Mouse (Mus musculus): ENCODE data around the gene Olfr191.
"Not testable (repeated sequence)": the region's sequence is repeated elsewhere in the genome, so short reads cannot be mapped to it uniquely, and the experiment has no call there.

The Olfr191 gene

DNA sequence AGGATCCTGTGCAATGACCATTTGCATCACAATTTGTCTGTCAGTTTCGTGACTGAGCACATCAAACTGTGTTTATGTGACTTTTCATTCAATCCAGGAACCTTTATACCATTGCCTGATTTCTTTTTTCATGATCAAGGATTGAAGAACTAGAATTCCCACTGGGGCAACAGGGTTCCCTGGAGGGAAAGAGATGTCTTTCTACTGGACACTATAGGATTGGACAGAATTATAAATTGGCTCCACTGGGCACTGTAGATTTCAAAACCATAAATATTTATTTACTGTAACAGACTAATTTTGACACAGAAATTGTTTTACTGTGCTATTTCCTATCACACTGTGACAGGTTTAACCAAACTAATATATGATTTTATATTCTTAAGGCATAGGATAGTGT lies at the start of gene Olfr191:
Gene Olfr191, minus strand, starts transcription at position 101 of the 400 bp plus-strand sequence.
- DNase-seq = not testable (repeated sequence)

GRCm38 (mm10) chr16:59130740-59131139 lies 41.1 kb upstream of the Olfr191 start:
- no peak for DNase-seq

GRCm38 (mm10) chr16:59120969-59121368 lies 31.3 kb upstream of the Olfr191 start, which contains the start of gene Olfr194:
Olfr194 (minus strand) TSS chr16:59121069.
- no peak for DNase-seq

DNA sequence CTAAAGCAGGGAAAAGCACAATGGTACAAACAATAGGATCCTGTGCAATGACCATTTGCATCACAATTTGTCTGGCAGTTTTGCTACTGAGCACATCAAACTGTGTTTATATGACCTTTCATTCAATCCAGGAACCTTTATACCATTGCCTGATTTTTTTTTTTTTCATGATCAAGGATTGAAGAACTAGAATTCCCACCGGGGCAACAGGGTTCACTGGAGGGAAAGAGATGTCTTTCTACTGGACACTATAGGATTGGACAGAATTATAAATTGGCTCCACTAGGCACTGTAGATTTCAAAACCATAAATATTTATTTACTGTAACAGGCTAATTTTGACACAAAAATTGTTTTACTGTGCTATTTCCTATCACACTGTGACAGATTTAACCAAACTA lies 22.2 kb upstream of the Olfr191 start, which contains the start of gene Olfr193:
Gene Olfr193, minus strand, starts transcription at position 101 of the 400 bp plus-strand sequence.
- no peak for DNase-seq

DNA sequence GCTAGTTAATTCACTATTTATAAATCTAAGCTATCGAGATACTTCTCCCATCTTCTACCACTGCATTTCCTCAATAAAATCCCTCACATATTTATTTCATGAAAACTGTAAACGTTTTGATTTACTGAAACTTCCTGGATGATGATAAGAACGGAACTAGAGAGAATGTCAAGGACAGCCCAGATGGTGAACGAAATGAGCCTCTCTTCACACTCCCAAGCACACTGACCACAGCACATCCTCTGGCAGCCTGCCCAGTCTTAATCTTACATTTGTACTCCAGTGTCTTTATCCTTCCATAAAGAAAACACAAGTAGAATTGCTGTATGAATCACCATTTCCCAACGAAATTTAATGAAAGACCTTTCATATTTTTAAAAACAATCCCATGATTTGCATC lies 18.9 kb upstream of the Olfr191 start:
- not testable (repeated sequence) for DNase-seq

- DNase-seq = no peak
These were observed 15.7 kb upstream of the Olfr191 start for GRCm38 (mm10) chr16:59105312-59105711.

DNA sequence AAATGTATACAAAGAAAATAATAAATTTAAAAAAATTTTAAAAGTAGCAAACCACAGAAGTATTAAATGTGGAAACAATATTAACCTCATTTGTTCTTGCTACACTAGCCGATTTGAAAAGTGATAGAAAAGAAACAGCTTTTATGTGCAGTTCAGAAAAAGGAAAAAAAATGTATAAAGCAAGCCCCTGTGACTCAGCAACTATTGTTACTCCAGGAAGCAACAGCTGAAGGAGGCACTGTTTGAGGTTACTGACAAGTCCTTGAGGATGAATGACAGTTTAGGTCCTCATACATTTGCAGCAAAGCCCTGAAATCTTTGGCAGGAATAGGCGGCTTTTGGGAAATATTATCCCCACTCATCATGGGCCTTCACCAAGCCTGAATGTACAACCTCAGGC lies 8.5 kb downstream of the Olfr191 start:
- not testable (repeated sequence) for DNase-seq

DNA sequence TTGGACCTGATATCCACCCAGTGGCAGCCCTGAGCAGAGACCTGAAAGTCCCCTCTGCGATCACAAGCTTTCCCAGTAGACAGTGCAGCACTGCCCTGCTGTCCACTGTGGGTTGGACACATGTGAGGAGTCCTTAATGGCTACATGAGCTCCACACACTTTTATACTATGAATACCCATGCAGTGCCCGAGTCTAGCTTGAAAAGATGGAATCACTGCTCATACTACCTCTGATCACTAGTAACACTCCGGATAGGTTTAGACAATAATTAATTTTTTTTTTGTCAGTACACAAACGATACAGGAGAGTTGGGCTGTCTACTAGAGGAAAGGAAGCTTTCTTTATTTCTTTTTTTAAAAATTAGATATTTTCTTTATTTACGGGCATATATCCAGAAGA lies 11.7 kb downstream of the Olfr191 start, which contains the start of gene Olfr190:
Gene Olfr190, minus strand, starts transcription at position 101 of the 400 bp plus-strand sequence.
- DNase-seq = no peak

- DNase-seq = no peak
These were observed 16.1 kb downstream of the Olfr191 start for GRCm38 (mm10) chr16:59073520-59073919.

DNA sequence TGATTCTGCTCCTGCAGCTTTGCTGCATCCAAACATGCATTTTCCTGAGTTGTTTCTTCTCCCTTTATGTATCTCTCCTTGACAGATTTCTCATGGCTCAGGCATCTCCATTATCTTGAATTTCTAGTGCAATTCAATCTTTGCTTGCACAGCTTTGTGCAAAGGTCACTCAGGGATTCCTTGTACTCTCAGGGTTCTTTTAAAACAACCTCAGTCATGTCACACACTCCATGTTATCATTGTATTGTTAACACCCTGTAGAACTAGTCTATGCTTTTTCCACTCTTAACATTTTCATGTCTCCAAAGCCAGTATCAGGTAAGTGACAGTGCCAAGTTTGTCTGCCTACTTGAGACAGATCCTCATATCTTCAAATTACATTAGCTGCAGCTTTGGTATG lies 17.9 kb downstream of the Olfr191 start:
- no peak for DNase-seq

GRCm38 (mm10) chr16:59062411-59062810 lies 27.2 kb downstream of the Olfr191 start:
- not testable (repeated sequence) for DNase-seq

DNA sequence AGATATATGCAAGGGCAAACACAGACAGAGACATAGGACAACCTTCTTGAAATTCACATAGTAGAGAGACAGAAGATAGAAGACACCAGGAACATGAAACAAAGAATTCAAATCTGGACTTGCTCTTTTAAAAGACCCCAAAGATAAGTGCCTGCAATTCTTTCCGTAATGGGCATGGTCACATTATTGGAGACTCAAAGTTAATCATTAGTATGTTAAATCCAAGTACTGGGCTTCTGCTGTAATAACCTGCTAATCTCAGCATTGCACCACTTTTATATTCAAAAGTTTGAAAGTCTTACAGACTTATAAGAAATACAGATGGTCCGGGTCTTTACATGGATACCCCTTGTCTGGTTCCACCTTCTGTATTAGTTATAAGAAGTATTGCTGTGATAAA lies 40.3 kb downstream of the Olfr191 start:
- DNase-seq = not testable (repeated sequence)

GRCm38 (mm10) chr16:59048860-59049259 lies 40.8 kb downstream of the Olfr191 start:
- no peak for DNase-seq

DNA sequence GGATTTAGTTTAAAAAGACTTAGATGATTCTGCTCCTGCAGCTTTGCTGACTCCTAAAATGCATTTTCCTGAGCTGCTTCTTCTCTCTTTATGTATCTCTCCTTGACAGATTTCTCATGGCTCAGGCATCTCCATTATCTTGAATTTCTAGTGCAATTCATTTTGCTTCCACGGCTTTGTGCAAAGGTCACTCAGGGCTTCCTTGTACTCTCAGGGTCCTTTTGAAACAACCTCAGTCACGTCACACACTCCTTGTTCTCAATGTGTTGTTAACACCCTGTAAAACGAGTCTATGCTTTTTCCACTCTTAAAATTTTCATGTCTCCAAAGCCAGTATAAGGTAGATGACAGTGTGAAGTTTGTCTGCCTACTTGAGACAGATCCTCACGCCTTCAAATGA lies 42.0 kb downstream of the Olfr191 start:
- no peak for DNase-seq

DNA sequence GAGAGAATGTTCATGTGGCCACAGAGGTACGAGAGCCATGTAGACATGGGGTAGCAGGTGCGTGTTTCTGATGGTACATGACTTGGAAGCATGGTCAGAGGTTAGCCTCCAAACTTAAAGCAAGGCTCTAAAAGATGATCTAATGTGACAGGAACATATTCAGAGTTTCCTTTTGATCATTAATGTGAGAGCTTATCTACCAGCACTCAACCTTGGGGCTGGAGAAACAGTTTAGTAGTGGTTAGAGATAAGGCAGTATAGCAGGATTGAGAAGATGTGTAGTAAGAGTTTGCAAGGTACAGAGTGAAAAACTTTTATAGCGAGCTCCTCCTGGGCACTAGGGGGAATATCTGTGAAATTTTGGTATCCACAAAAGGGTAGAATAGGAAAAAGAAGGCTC lies 43.8 kb downstream of the Olfr191 start:
- no peak for DNase-seq

DNA sequence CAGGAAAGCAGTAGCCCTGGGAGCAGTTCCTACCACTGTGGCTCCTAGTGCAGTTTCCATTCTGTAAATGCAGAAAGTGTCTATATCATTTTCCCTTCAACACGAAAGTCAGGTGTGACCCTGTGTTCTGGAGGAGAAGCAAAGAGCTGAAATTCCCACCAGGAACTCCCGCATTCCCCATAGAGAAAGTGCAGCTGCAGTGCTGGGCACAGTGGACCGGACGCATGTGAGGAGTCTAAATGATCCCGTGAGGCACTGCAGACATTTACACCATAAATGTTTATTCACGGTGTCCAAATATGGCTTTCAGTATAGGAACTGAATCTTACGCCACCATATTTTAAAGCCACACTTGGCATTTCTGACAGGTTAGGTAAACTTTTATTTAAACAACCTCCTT lies 49.9 kb downstream of the Olfr191 start, which contains the start of gene Olfr187:
Gene Olfr187, minus strand, starts transcription at position 58 of the 400 bp plus-strand sequence.
- DNase-seq = no peak
